Mouse (Mus musculus) midbrain, embryonic 12.5 days (tissue): ENCODE measurements at regions not wholly inside any gene's neighbourhood (a gene's known extent, or its start where the extent isn't known, plus 50 kb on each side); places are given as distances from the start of the nearest gene placed in this dataset.
A peak's percentile ranks its signal among the peaks of the same experiment; 100 is the strongest.

Experiments used
- ATAC-seq: fragments of 200-750 bp; cut with Nextera tagmentation; 2 replicates; pipeline ENCODE4 v1.8.0; 2017; ENCODE audit warnings: low read depth, moderate TSS enrichment, moderate library complexity; ENCODE audit not compliant: low FRiP score
- H3K27ac ChIP-seq: fragments of 300-500 bp; sonication (generic); replicated peaks from 2 replicates; pipeline ENCODE4 v1.5.1; 2016; ENCODE audit warnings: mild to moderate bottlenecking
- H3K27me3 ChIP-seq: fragments of 300-500 bp; sonication (generic); 2 replicates; pipeline ENCODE4 v1.6.1; 2016; ENCODE audit warnings: mild to moderate bottlenecking
- H3K36me3 ChIP-seq: fragments of 300-500 bp; sonication (generic); 2 replicates; pipeline ENCODE4 v1.6.1; 2016
- H3K4me1 ChIP-seq: fragments of 300-500 bp; sonication (generic); 2 replicates; pipeline ENCODE4 v1.6.1; 2016
- H3K4me2 ChIP-seq: fragments of 300-500 bp; sonication (generic); replicated peaks from 2 replicates; pipeline ENCODE4 v1.6.1; 2016; ENCODE audit warnings: mild to moderate bottlenecking, moderate library complexity
- H3K4me3 ChIP-seq: fragments of 300-500 bp; sonication (generic); 2 replicates; pipeline ENCODE4 v1.5.1; 2016; ENCODE audit warnings: mild to moderate bottlenecking
- H3K9ac ChIP-seq: fragments of 300-500 bp; sonication (generic); replicated peaks from 2 replicates; pipeline ENCODE4 v1.6.1; 2016; ENCODE audit warnings: mild to moderate bottlenecking, moderate library complexity
- H3K9me3 ChIP-seq: fragments of 300-500 bp; sonication (generic); 2 replicates; pipeline ENCODE4 v1.6.1; 2016; ENCODE audit warnings: mild to moderate bottlenecking
- WGBS: fragments of 180-500 bp; shearing (Covaris S2); methylation state at CpG from one replicate; pipeline ENCODE4 v1.1.7; 2016; 5-methylcytosine and 5-hydroxymethylcytosine counted together

- H3K36me3 ChIP-seq = no peaks in the 10 kb centered on the region
- H3K9me3 ChIP-seq = no peaks in the 10 kb centered on the region
- H3K27me3 ChIP-seq = no peaks in the 10 kb centered on the region
- 96% methylated on average over 14 of the region's 14 CpGs for WGBS
- no peak overlapping the region for H3K9ac ChIP-seq
- no peak for ATAC-seq
- H3K4me1 ChIP-seq = no peaks in the 10 kb centered on the region
- H3K27ac ChIP-seq = no peak overlapping the region
- no peak overlapping the region for H3K4me3 ChIP-seq
- no peak overlapping the region for H3K4me2 ChIP-seq
These were observed 131.2 kb downstream of the Ptbp2 start for GRCm38 (mm10) chr3:119653007-119653565.

GRCm38 (mm10) chr3:119638633-119639032 lies 145.6 kb downstream of the Ptbp2 start:
- Histone ChIP-seq H3K27ac (no peak overlapping the region), H3K4me2 (no peak overlapping the region), H3K9me3 (no peaks in the 10 kb centered on the region), H3K9ac (no peak overlapping the region), H3K4me1 (peaks cover 4% of the 10 kb centered on the region), H3K27me3 (peaks cover 4% of the 10 kb centered on the region), H3K4me3 (no peak overlapping the region), H3K36me3 (no peaks in the 10 kb centered on the region)
- ATAC-seq = no peak
- 67% methylated on average over 3 of the region's 3 CpGs for WGBS

- peaks cover 4% of the 10 kb centered on the region for H3K4me1 ChIP-seq
- peak overlapping the region; percentile 20; the same call in 1 of the 2 replicates for H3K27ac ChIP-seq
- ATAC-seq = no peak
- H3K27me3 ChIP-seq = no peaks in the 10 kb centered on the region
- no peaks in the 10 kb centered on the region for H3K36me3 ChIP-seq
- 49% methylated on average over 3 of the region's 3 CpGs for WGBS
- no peak overlapping the region for H3K4me3 ChIP-seq
- H3K9ac ChIP-seq = no peak overlapping the region
- no peaks in the 10 kb centered on the region for H3K9me3 ChIP-seq
- no peak overlapping the region for H3K4me2 ChIP-seq
These were observed 148.6 kb downstream of the Ptbp2 start for GRCm38 (mm10) chr3:119635641-119636040.

GRCm38 (mm10) chr3:119633516-119633915 lies 150.8 kb downstream of the Ptbp2 start:
- no peak for ATAC-seq
- H3K36me3 ChIP-seq = no peaks in the 10 kb centered on the region
- no peak overlapping the region for H3K27ac ChIP-seq
- WGBS = 91% methylated on average over 2 of the region's 2 CpGs
- no peaks in the 10 kb centered on the region for H3K27me3 ChIP-seq
- no peak overlapping the region for H3K4me3 ChIP-seq
- no peak overlapping the region for H3K9ac ChIP-seq
- H3K4me1 ChIP-seq = peaks cover 4% of the 10 kb centered on the region
- no peak overlapping the region for H3K4me2 ChIP-seq
- H3K9me3 ChIP-seq = no peaks in the 10 kb centered on the region

- 84% methylated on average over 1 of the region's 1 CpGs for WGBS
- H3K9ac ChIP-seq = no peak overlapping the region
- H3K9me3 ChIP-seq = no peaks in the 10 kb centered on the region
- H3K27me3 ChIP-seq = no peaks in the 10 kb centered on the region
- no peaks in the 10 kb centered on the region for H3K36me3 ChIP-seq
- ATAC-seq = no peak
- H3K27ac ChIP-seq = no peak overlapping the region
- no peaks in the 10 kb centered on the region for H3K4me1 ChIP-seq
- no peak overlapping the region for H3K4me3 ChIP-seq
- H3K4me2 ChIP-seq = no peak overlapping the region
These were observed 178.2 kb downstream of the Ptbp2 start for GRCm38 (mm10) chr3:119606116-119606515.

GRCm38 (mm10) chr3:119588872-119589416 lies 195.3 kb downstream of the Ptbp2 start:
- no peaks in the 10 kb centered on the region for H3K27me3 ChIP-seq
- ATAC-seq = peak; percentile 90

GRCm38 (mm10) chr3:119587971-119588370 lies 196.3 kb downstream of the Ptbp2 start:
- no peaks in the 10 kb centered on the region for H3K27me3 ChIP-seq
- H3K4me2 ChIP-seq = no peak overlapping the region
- 0 out of 2 replicates have a peak, but pooled peaks have one; percentile 27 for ATAC-seq
- no peaks in the 10 kb centered on the region for H3K4me1 ChIP-seq
- H3K4me3 ChIP-seq = no peak overlapping the region
- 84% methylated on average over 2 of the region's 2 CpGs for WGBS
- H3K27ac ChIP-seq = no peak overlapping the region
- no peaks in the 10 kb centered on the region for H3K9me3 ChIP-seq
- no peaks in the 10 kb centered on the region for H3K36me3 ChIP-seq
- H3K9ac ChIP-seq = no peak overlapping the region

More at GRCm38 (mm10) chr3:119588872-119589416, 195.3 kb downstream of the Ptbp2 start:
- Histone ChIP-seq H3K27ac (no peak overlapping the region), H3K4me2 (no peak overlapping the region), H3K9ac (no peak overlapping the region), H3K4me1 (no peaks in the 10 kb centered on the region), H3K36me3 (no peaks in the 10 kb centered on the region), H3K9me3 (no peaks in the 10 kb centered on the region), H3K4me3 (no peak overlapping the region)
- 32% methylated on average over 4 of the region's 4 CpGs for WGBS

- H3K27me3 ChIP-seq = no peaks in the 10 kb centered on the region
- no peak overlapping the region for H3K27ac ChIP-seq
- ATAC-seq = no peak
- H3K4me2 ChIP-seq = no peak overlapping the region
- H3K4me1 ChIP-seq = no peaks in the 10 kb centered on the region
- H3K9me3 ChIP-seq = no peaks in the 10 kb centered on the region
- WGBS = 85% methylated on average over 3 of the region's 3 CpGs
- H3K36me3 ChIP-seq = no peaks in the 10 kb centered on the region
- H3K4me3 ChIP-seq = no peak overlapping the region
- H3K9ac ChIP-seq = no peak overlapping the region
These were observed 208.8 kb downstream of the Ptbp2 start for GRCm38 (mm10) chr3:119575516-119575915.

- Histone ChIP-seq H3K4me2 (no peak overlapping the region), H3K27me3 (no peaks in the 10 kb centered on the region), H3K4me1 (no peaks in the 10 kb centered on the region), H3K4me3 (no peak overlapping the region), H3K27ac (no peak overlapping the region), H3K36me3 (no peaks in the 10 kb centered on the region), H3K9ac (no peak overlapping the region), H3K9me3 (no peaks in the 10 kb centered on the region)
- WGBS = 79% methylated on average over 7 of the region's 7 CpGs
- ATAC-seq = no peak
These were observed 246.4 kb downstream of the Ptbp2 start for GRCm38 (mm10) chr3:119537884-119538283.

GRCm38 (mm10) chr3:119524510-119525123 lies 259.6 kb downstream of the Ptbp2 start:
- Histone ChIP-seq H3K27me3 (no peaks in the 10 kb centered on the region), H3K4me3 (no peak overlapping the region), H3K36me3 (no peaks in the 10 kb centered on the region), H3K9me3 (no peaks in the 10 kb centered on the region), H3K4me1 (no peaks in the 10 kb centered on the region; the same call in 1 of the 2 replicates), H3K9ac (no peak overlapping the region), H3K4me2 (no peak overlapping the region), H3K27ac (no peak overlapping the region)
- no peak for ATAC-seq
- 80% methylated on average over 10 of the region's 10 CpGs for WGBS

- Histone ChIP-seq H3K9me3 (no peaks in the 10 kb centered on the region), H3K9ac (no peak overlapping the region), H3K4me2 (no peak overlapping the region), H3K36me3 (no peaks in the 10 kb centered on the region), H3K27ac (no peak overlapping the region), H3K4me1 (no peaks in the 10 kb centered on the region), H3K27me3 (no peaks in the 10 kb centered on the region), H3K4me3 (no peak overlapping the region)
- WGBS = 86% methylated on average over 2 of the region's 2 CpGs
- ATAC-seq = no peak
These were observed 271.7 kb downstream of the Ptbp2 start for GRCm38 (mm10) chr3:119512596-119512995.

GRCm38 (mm10) chr3:119509132-119509531 lies 275.1 kb downstream of the Ptbp2 start:
- H3K27me3 ChIP-seq = no peaks in the 10 kb centered on the region
- H3K27ac ChIP-seq = no peak overlapping the region
- H3K4me2 ChIP-seq = no peak overlapping the region
- H3K36me3 ChIP-seq = no peaks in the 10 kb centered on the region
- no peak for ATAC-seq
- no peak overlapping the region for H3K4me3 ChIP-seq
- H3K9ac ChIP-seq = no peak overlapping the region
- no peaks in the 10 kb centered on the region for H3K4me1 ChIP-seq
- no peaks in the 10 kb centered on the region for H3K9me3 ChIP-seq
- WGBS = 67% methylated on average over 4 of the region's 4 CpGs
